8 mouse cellular contexts compared by ENCODE assay signal in genomic region chr7:6172674-6173244, GRCm38 (mm10). TPM values are rescaled to one million over a fixed set of nuclear protein-coding genes. Genes with fewer than 3 reads are reported as not detected.
DNase-seq lines count a peak whose midpoint lies in the region; ATAC-seq and TF ChIP-seq lines count a peak whose summit lies in the region.

No protein-coding gene starts in this region.

- peak overlapping the region; percentile 32 for H3K9ac ChIP-seq in lung, postnatal 0 days (replicated peaks; ENCODE audit: low read depth)
- H3K9ac ChIP-seq in forebrain, postnatal 0 days = peak overlapping the region; percentile 76

- TF ChIP-seq CTCF in lung, postnatal 0 days (IDR thresholded peaks at IDR 0.05) = no peak
- TF ChIP-seq CTCF in forebrain, postnatal 0 days (IDR thresholded peaks at IDR 0.05; ENCODE audit: low read depth) = no peak

- no peak for TF ChIP-seq EP300 in lung, postnatal 0 days (IDR thresholded peaks at IDR 0.05)

- ATAC-seq in lung, postnatal 0 days = peak; percentile 14
- peak; percentile 12 for ATAC-seq in forebrain, postnatal 0 days
- ATAC-seq in megakaryocyte progenitor cell, adult 5-6 weeks (replicated peaks; ENCODE audit: poor library complexity) = peak; percentile 3
- ATAC-seq in CD4-positive, CD25-positive, alpha-beta regulatory T cell, adult 4 months = no peak

- H3K4me2 ChIP-seq in lung, postnatal 0 days (replicated peaks; ENCODE audit: low read depth, low read length) = peak overlapping the region; percentile 84
- H3K4me2 ChIP-seq in forebrain, postnatal 0 days (ENCODE audit: low read depth) = peak overlapping the region; percentile 73

- no peaks in the 10 kb centered on the region; the same call in 1 of the 2 replicates for H3K4me1 ChIP-seq in lung, postnatal 0 days (ENCODE audit: insufficient read depth, low read depth, low read length)
- 0 out of 2 replicates have a peak, but pooled peaks cover 6% of the 10 kb centered on the region for H3K4me1 ChIP-seq in forebrain, postnatal 0 days (ENCODE audit: insufficient read depth)

- H3K27me3 ChIP-seq in lung, postnatal 0 days (replicated peaks; ENCODE audit: insufficient read depth, low read length) = no peaks in the 10 kb centered on the region
- H3K27me3 ChIP-seq in forebrain, postnatal 0 days (ENCODE audit: insufficient read depth, low read length) = no peaks in the 10 kb centered on the region

- no peaks in the 10 kb centered on the region for H3K9me3 ChIP-seq in lung, postnatal 0 days (ENCODE audit: low read length)
- H3K9me3 ChIP-seq in forebrain, postnatal 0 days (ENCODE audit: low read length) = no peaks in the 10 kb centered on the region

- no peaks in the 10 kb centered on the region for H3K36me3 ChIP-seq in lung, postnatal 0 days (ENCODE audit: insufficient read depth, low read length)
- no peaks in the 10 kb centered on the region; the same call in 1 of the 2 replicates for H3K36me3 ChIP-seq in forebrain, postnatal 0 days (ENCODE audit: insufficient read depth)

- peak overlapping the region; percentile 60 for H3K4me3 ChIP-seq in lung, postnatal 0 days (ENCODE audit: low read depth, low read length)
- peak overlapping the region; percentile 67 for H3K4me3 ChIP-seq in forebrain, postnatal 0 days (ENCODE audit: low read depth, low read length)

- peak; percentile 85 for DNase-seq in cerebellum, adult 11-12 months
- no peak for DNase-seq in cerebellum, postnatal 25 days
- DNase-seq in lung, postnatal 0 days (ENCODE audit: low spot score) = peak; percentile 43
- DNase-seq in lung, postnatal 14 days = no peak
- peak; percentile 43 for DNase-seq in forebrain, postnatal 0 days
- no peak for DNase-seq in thymus, postnatal 0 days (ENCODE audit: low spot score)

- peak overlapping the region; percentile 58 for H3K27ac ChIP-seq in lung, postnatal 0 days (ENCODE audit: low read length)
- peak overlapping the region; percentile 89 for H3K27ac ChIP-seq in forebrain, postnatal 0 days (ENCODE audit: low read depth, low read length)

- 1% methylated on average over 25 of the region's 28 CpGs for WGBS in lung, postnatal 0 days
- under 1% methylated on average over 28 of the region's 28 CpGs for WGBS in forebrain, postnatal 0 days

RNA-seq across cellular contexts. Expression of gene Zfp444, which starts 0.7 kb away (rescaled TPM):
- 41.1 and 42.9 TPM in 2 replicates for polyA plus RNA-seq in lung, postnatal 0 days (2015; fragmentation: Nextera tagmentation; extraction: Ambion mirVana)
- 76.9 and 81.7 TPM in 2 replicates for total RNA-seq in forebrain, postnatal 0 days (2014; rRNA removed)
- polyA plus RNA-seq in forebrain, postnatal 0 days (2015; fragmentation: Nextera tagmentation; extraction: Ambion mirVana) = 86.2 and 100 TPM in 2 replicates
- 4.1 and 6.2 TPM in 2 replicates for total RNA-seq in megakaryocyte progenitor cell, adult 5-6 weeks (2015)
- 16.4 and 20.9 TPM in 2 replicates for total RNA-seq in megakaryocyte progenitor cell, adult 5-6 weeks (2017)
- 10 to 100 TPM in 1 of 2 experiments, 1 to 10 TPM in 1; 5.6 to 10.6 TPM for polyA plus RNA-seq in CD4-positive, CD25-positive, alpha-beta regulatory T cell, adult 4 months (2017; shearing (Covaris generic))
- 61.2 and 62.1 TPM in 2 replicates for polyA plus RNA-seq in thymus, postnatal 0 days (2015; fragmentation: Nextera tagmentation; extraction: Ambion mirVana)

RNA-seq across cellular contexts. Expression of gene Zfp787, which starts 17.0 kb away (rescaled TPM):
- 29.5 and 47.4 TPM in 2 replicates for polyA plus RNA-seq in lung, postnatal 0 days (2015; fragmentation: Nextera tagmentation; extraction: Ambion mirVana)
- total RNA-seq in forebrain, postnatal 0 days (2014; rRNA removed) = 51.1 and 73.6 TPM in 2 replicates
- polyA plus RNA-seq in forebrain, postnatal 0 days (2015; fragmentation: Nextera tagmentation; extraction: Ambion mirVana) = 41.0 and 66.1 TPM in 2 replicates
- 14.3 and 17.8 TPM in 2 replicates for total RNA-seq in megakaryocyte progenitor cell, adult 5-6 weeks (2015)
- total RNA-seq in megakaryocyte progenitor cell, adult 5-6 weeks (2017) = 20.4 and 24.8 TPM in 2 replicates
- polyA plus RNA-seq in CD4-positive, CD25-positive, alpha-beta regulatory T cell, adult 4 months (2017; shearing (Covaris generic)) = 1 to 10 TPM; 6.7 to 6.9 TPM
- polyA plus RNA-seq in thymus, postnatal 0 days (2015; fragmentation: Nextera tagmentation; extraction: Ambion mirVana) = 21.4 and 33.0 TPM in 2 replicates

RNA-seq across cellular contexts. Expression of gene Galp, which starts 24.1 kb away (rescaled TPM):
- not detected in 2 replicates for polyA plus RNA-seq in lung, postnatal 0 days (2015; fragmentation: Nextera tagmentation; extraction: Ambion mirVana)
- total RNA-seq in forebrain, postnatal 0 days (2014; rRNA removed) = not detected in 2 replicates
- not detected in 2 replicates for polyA plus RNA-seq in forebrain, postnatal 0 days (2015; fragmentation: Nextera tagmentation; extraction: Ambion mirVana)
- not detected in 2 replicates for total RNA-seq in megakaryocyte progenitor cell, adult 5-6 weeks (2015)
- total RNA-seq in megakaryocyte progenitor cell, adult 5-6 weeks (2017) = not detected in 2 replicates
- polyA plus RNA-seq in CD4-positive, CD25-positive, alpha-beta regulatory T cell, adult 4 months (2017; shearing (Covaris generic)) = not detected
- polyA plus RNA-seq in thymus, postnatal 0 days (2015; fragmentation: Nextera tagmentation; extraction: Ambion mirVana) = not detected in 2 replicates

RNA-seq across cellular contexts. Expression of gene Zscan5b, which starts 49.3 kb away (rescaled TPM):
- not detected in 2 replicates for polyA plus RNA-seq in lung, postnatal 0 days (2015; fragmentation: Nextera tagmentation; extraction: Ambion mirVana)
- total RNA-seq in forebrain, postnatal 0 days (2014; rRNA removed) = not detected in 2 replicates
- not detected in 2 replicates for polyA plus RNA-seq in forebrain, postnatal 0 days (2015; fragmentation: Nextera tagmentation; extraction: Ambion mirVana)
- total RNA-seq in megakaryocyte progenitor cell, adult 5-6 weeks (2015) = not detected in 2 replicates
- total RNA-seq in megakaryocyte progenitor cell, adult 5-6 weeks (2017) = not detected in 2 replicates
- not detected for polyA plus RNA-seq in CD4-positive, CD25-positive, alpha-beta regulatory T cell, adult 4 months (2017; shearing (Covaris generic))
- polyA plus RNA-seq in thymus, postnatal 0 days (2015; fragmentation: Nextera tagmentation; extraction: Ambion mirVana) = not detected in 2 replicates

Comparison
In these comparisons a context has a peak if more than half of its experiments do, and no peak if none do; other contexts are left out.
1. DNase-seq: peak in cerebellum, adult 11-12 months (single experiment), lung, postnatal 0 days (single experiment) and forebrain, postnatal 0 days (single experiment); none in cerebellum, postnatal 25 days (0 of 2), lung, postnatal 14 days (single experiment) and thymus, postnatal 0 days (single experiment).